Mouse (Mus musculus) ovary, adult 18-20 months (tissue): ENCODE measurements around the gene Glipr2.

Experiments used
- DNase-seq: peaks from one replicate; pipeline ENCODE4 v3.0.0; 2022; ENCODE audit warnings: low spot score, mixed read lengths

The Glipr2 gene

GRCm38 (mm10) chr4:44004623-44005409 is 47.6 kb downstream of the Glipr2 start:
- no peak for DNase-seq

DNA sequence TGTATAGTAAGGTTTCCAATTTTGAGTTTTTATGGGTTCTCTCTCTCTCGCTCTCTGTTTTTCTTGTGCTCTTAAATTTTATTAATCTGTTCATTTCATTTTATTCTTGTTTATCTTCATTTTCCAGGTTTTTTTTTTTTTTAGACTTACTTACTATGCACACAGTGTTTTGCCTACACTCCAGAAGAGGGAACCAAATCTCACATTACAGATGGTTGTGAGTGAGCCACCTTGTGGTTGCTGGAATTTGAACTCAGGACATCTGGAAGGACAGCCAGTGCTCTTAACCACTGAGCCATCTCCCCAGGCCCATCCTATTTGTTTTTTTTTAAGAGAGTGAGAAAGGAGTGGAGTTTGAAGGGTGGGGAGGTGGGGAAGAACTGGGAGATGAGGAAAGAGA is 53.0 kb downstream of the Glipr2 start:
- DNase-seq, result no peak

DNA sequence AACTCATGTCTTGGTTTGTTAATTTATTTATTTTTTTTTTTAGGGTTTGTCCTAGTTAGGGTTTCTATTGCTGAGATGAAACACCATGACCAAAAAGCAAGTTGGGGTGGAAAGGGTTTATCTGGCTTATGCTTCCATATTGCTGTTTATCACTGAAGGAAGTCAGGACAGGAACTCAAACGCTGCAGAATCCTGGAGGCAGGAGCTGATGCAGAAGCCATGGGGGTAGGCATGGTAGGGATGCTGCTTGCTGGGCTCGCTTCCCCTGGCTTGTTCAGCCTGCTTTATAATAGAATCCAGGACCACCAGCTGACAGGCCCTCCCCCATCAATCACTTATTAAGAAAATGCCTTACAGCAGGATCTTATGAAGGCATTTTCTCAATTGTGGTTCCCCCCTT is 53.7 kb downstream of the Glipr2 start:
- no peak for DNase-seq

DNA sequence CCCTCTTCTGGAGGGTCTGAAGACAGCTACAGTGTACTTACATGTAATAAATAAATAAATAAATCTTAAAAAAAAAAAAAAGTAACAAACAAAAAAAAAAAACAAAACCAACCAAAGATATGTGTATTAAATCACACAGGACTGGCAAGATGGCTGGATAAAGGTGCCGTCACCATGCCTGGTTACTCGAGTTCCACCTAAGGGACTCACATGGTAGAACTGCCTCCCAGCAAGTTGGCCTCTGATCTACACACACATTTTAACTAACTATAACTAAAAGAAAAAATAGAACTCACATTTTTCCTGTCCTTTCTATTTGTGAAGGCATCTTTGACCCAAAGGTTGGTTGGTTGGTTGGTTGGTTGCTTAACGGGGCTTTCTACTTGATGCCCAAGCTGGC is 54.6 kb downstream of the Glipr2 start:
- no peak for DNase-seq

DNA sequence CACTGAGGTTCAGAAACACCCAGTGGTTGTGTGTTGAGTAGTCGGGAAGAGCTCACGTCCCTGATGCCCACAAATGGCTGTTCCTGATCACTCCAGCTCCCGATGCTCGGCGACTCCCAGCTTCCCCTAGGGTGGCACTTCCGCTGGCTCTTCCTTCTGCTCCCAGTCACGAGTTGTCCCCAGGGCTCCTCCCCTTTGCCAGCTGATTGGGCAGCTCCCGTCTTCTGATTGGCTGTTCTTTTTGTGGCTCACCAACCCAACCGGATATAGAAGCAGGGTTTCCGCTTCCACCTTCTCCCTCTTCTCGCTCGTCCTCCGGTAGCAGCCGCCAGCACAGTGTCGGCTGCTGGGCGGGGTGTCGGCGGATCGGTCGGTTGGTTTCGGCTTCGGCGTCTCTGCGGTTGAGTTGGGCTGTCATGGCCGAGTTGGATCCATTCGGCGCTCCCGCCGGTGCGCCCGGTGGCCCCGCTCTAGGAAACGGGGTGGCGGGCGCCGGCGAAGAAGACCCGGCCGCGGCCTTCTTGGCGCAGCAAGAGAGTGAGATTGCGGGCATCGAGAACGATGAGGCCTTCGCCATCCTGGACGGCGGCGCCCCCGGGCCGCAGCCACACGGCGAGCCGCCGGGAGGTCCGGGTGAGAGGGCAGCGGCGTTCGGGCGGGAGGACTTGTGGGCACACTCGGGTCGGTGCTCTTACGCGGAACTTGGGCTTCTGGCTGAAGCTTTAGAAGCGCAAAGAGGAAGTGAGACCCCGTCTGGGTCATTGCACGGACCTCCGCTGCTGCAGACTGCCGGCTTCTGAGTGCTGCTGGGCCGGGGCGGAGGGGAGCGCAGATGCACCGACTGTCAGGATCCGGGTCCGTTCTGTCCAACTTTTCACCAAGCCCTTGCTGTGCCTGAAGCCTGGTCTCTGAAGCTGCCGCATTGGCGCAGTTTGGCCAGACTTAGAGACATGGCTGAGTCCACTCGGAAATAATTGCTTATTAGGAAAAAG is 55.5 kb downstream of the Glipr2 start:
- DNase-seq, result peak; percentile 92

DNA sequence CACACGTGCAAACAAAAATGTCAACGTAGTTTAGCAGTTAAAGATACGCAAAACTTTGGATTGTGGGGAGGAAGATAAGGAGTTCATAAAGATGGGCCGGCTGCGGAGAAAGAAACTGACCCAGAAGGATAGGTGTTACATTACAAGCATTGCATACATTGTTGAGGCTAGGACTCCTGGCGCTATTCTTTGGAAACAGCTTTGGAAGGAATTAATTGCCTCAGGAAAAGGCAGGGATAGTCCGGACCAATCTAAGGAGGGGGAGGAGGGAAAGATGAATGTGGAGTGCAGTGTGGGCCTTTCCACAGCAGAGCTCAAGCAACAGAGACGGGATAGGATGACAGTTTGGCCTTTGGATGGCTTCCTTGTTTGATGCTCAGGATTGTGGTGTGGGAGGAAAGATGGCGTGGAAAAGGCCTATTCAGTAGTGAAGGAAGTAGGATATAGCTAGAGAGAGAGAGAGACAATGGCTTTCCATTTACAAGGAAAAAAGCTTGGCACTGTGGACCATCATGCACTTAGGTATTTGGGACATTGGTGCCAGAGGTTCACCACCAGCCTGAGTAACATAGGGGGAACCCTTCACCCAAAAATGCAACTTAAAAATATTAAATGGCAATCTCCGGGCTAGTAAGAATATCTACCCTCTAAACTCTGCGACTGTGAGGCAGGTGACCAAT is 56.3 kb downstream of the Glipr2 start:
- no peak for DNase-seq

DNA sequence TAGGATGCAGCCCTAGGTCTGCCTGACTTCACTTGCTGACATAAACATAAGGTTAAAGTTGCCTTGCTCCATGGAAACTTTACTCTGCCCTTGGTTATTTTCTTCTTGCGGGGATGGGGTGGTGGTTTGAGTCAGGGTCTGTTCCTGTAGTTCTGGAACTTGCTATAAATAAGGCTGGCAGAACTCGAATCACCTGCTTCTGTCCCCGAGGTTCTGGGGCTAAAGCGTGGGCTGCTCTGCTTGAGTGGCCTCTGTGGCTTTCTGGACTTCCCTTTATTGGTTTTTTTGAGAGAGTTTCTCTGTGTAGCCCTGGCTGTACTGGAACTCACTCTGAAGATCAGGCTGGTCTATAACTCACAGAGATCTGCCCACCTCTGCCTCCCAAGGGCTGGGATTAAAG is 58.9 kb downstream of the Glipr2 start:
- no peak for DNase-seq

DNA sequence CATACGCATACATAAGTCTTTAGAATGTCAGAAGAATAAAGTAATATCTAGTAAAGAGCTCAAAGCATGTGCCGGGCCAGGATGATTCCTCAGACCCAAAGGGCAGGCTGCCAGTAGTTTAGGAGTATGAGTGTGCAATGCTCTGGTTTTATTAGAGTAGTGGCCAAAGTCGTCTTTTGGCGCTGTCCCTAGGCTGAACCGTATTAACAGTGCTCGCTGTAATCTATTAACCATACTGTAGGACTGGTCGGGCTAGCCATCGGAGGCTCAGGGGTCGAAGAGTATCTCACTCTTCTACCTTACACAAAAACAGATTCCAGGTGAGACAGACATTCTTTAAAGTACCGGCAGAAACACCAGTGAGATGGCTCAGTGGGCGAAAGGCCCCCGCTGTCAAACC is 59.6 kb downstream of the Glipr2 start:
- DNase-seq, result no peak

DNA sequence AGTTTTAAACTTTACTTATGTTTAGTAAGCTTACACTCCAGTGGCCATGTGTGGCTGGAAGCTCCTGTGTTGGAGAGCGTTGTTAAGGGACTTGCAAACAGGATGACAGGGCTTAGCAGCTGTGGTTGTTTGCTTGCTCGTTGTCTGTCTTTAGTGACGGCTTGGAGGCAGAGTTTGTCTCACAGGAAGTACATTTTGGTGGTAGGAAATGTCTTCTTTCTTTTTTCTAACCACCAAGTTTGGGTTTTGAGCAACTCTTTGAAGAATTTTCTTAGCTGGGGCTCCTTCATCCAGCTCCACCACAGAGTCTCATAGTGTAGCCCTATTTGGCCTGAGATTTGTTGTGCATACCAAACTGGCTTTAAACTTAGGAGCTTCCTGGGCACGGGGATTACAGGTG is 65.1 kb downstream of the Glipr2 start:
- no peak for DNase-seq

DNA sequence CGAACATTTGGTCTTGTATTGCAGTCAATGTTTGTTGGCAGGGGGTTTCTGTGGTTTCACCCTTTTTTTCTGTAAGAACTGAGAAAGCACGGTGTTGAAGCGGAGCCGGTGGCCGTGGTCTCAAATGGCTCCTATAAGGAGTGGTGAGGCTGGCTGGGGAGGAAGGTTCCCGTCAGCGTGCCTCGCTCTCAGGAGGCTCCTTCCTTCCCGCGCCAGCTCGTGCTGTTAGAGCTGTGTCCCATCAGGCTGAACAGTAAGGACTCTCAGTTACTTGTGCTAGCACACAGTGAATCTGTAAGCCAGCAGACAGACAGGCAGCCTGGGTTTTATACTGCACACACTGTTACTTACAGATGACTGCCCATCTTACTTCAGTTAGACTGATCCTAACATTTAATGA is 65.6 kb downstream of the Glipr2 start:
- DNase-seq, result no peak

DNA sequence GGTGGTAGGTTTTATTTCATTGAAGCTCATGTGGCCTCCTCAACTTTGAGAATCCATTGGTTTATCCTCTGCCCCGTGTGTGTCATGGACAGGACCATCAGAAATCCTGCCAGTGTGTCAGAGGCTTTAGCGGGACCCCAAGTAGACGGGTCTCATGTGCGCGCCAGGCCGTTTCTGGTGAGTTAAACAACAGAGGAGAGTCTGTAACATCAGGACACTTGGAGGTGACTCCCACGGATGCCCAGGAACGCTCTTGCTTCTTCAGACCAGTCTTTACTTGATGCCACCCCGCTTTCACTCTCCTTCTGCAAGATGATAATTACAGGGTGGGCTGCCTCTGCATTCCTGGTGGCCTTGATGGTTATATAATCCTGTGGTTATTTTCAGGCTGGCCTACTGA is 66.5 kb downstream of the Glipr2 start:
- DNase-seq, result no peak

DNA sequence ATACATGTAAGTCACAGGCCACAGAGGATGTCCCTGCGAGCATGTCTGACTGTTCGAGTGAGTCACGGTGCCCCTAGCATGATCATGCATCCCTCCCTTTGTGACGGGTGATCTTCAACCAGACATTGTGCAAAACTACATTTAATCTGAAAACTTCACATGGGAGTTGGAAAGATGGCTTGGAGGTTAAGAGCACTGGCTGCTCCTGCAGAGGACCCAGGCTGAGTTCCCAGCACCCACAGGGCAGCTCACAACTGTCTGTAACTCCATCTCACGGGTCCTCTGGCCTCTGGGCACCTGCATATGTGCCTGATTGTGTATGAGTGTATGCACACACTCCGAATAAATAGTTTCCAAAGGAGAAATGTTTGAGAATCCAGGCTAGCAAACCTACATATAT is 67.0 kb downstream of the Glipr2 start:
- no peak for DNase-seq

GRCm38 (mm10) chr4:44025570-44025969 is 68.4 kb downstream of the Glipr2 start:
- no peak for DNase-seq
